Mouse (Mus musculus): ENCODE measurements around the gene Rpl36a-ps1. TPM values are rescaled to one million over a fixed set of nuclear protein-coding genes. Genes with fewer than 3 reads are reported as not detected.

Rpl36a-ps1 gene
- polyA plus RNA-seq, 1 experiment from 2014 or later = 0.78 TPM

DNA sequence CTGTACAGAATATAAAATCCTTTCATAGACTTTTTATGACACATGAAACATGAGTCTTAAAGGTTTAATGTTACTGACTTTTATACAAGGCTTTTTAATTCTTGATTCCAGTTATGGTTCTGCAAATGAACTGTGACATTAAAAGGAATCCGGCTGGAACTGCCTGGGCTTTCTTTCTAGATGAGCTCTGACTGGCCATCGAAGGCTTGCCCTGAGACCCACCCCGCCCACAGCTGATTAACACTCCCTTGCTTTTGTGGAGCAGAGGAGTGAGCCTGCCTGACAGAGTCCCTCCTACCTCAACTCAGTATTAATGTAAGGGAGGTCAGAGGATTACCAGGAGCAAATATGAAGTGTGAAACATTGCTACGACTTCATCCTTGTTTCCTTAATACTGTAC is 22.2 kb downstream of the Rpl36a-ps1 start:
- Histone ChIP-seq H3K4me1 (replicated peaks; ENCODE audit: control insufficient read depth, insufficient read depth, low read length) (0 out of 2 replicates have a peak, but pooled peaks cover 2% of the 10 kb centered on the region), H3K36me3 (replicated peaks; ENCODE audit: control insufficient read depth, insufficient read depth) (no peaks in the 10 kb centered on the region), H3K4me2 (replicated peaks) (no peak overlapping the region), H3K9me3 (ENCODE audit: control insufficient read depth, low read length) (no peaks in the 10 kb centered on the region), H3K27me3 (ENCODE audit: control insufficient read depth, insufficient read depth, low read length) (no peaks in the 10 kb centered on the region), H3K9ac (no peak overlapping the region), H3K4me3 (replicated peaks; ENCODE audit: low read length) (no peak overlapping the region), H3K27ac (no peak overlapping the region)
- ATAC-seq (ENCODE audit: low FRiP score) = no peak
- WGBS = 31% methylated on average over 4 of the region's 4 CpGs
- DNase-seq (ENCODE audit: low spot score) = no peak

DNA sequence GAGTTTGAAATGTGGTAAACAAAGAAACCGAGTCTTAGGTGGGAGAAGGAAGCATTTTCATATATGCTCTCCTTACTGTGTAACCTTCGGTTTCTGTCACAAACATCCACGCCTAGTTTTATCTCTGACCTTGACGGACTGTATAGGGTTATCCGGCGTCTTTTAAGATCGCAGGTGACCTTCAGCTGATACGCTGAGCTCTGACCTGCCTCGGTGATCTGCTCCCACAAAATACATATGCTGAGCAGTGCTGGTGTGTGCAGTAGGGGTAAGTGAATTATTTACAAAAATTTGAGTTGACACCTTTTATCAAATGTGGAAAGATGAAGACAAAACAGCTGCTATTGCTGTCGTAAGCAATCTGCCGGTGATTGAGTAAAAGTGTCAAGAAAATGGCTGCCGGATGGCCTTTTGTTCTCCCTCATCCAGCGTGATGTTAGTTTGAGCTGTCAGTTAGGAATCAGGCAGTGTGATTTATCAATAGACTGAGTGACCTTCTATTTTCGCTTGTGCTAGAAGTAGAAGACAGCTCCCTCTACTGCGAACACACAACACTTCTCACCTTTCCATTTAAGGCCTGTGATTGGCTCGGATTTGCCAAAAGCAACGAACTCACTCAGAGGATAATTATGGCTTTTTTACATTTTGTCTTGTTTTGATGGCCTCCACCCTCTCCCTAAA is 35.0 kb downstream of the Rpl36a-ps1 start:
- no peaks in the 10 kb centered on the region for H3K9me3 ChIP-seq (ENCODE audit: control insufficient read depth, low read length)
- WGBS = 64% methylated on average over 17 of the region's 17 CpGs
- no peak overlapping the region for H3K4me2 ChIP-seq (replicated peaks)
- 0 out of 2 replicates have a peak overlapping the region, but pooled peaks have one; percentile 47 for H3K27ac ChIP-seq
- ATAC-seq (ENCODE audit: low FRiP score) (0 out of 2 replicates have a peak, but pooled peaks have one; percentile 14), DNase-seq (ENCODE audit: low spot score) (peak; percentile 41)
- no peaks in the 10 kb centered on the region for H3K27me3 ChIP-seq (ENCODE audit: control insufficient read depth, insufficient read depth, low read length)
- H3K9ac ChIP-seq = no peak overlapping the region
- 0 out of 2 replicates have a peak, but pooled peaks cover 5% of the 10 kb centered on the region for H3K4me1 ChIP-seq (replicated peaks; ENCODE audit: control insufficient read depth, insufficient read depth, low read length)
- H3K36me3 ChIP-seq (replicated peaks; ENCODE audit: control insufficient read depth, insufficient read depth) = no peaks in the 10 kb centered on the region
- H3K4me3 ChIP-seq (replicated peaks; ENCODE audit: low read length) = no peak overlapping the region

GRCm38 (mm10) chr14:98956788-98957187 is 37.3 kb downstream of the Rpl36a-ps1 start:
- ATAC-seq (ENCODE audit: low FRiP score) (no peak), DNase-seq (ENCODE audit: low spot score) (no peak)
- Histone ChIP-seq H3K27me3 (ENCODE audit: control insufficient read depth, insufficient read depth, low read length) (no peaks in the 10 kb centered on the region), H3K9me3 (ENCODE audit: control insufficient read depth, low read length) (no peaks in the 10 kb centered on the region), H3K4me2 (replicated peaks) (no peak overlapping the region), H3K9ac (no peak overlapping the region), H3K36me3 (replicated peaks; ENCODE audit: control insufficient read depth, insufficient read depth) (no peaks in the 10 kb centered on the region), H3K4me1 (replicated peaks; ENCODE audit: control insufficient read depth, insufficient read depth, low read length) (0 out of 2 replicates have a peak, but pooled peaks cover 5% of the 10 kb centered on the region), H3K4me3 (replicated peaks; ENCODE audit: low read length) (no peak overlapping the region), H3K27ac (no peak overlapping the region)
- WGBS = 93% methylated on average over 9 of the region's 9 CpGs

GRCm38 (mm10) chr14:98952441-98952840 is 41.7 kb downstream of the Rpl36a-ps1 start:
- no peak for ATAC-seq (ENCODE audit: low FRiP score)
- no peak overlapping the region for H3K27ac ChIP-seq
- H3K4me3 ChIP-seq (replicated peaks; ENCODE audit: low read length) = no peak overlapping the region
- no peaks in the 10 kb centered on the region for H3K36me3 ChIP-seq (replicated peaks; ENCODE audit: control insufficient read depth, insufficient read depth)
- H3K9me3 ChIP-seq (ENCODE audit: control insufficient read depth, low read length) = no peaks in the 10 kb centered on the region
- no peaks in the 10 kb centered on the region for H3K4me1 ChIP-seq (replicated peaks; ENCODE audit: control insufficient read depth, insufficient read depth, low read length)
- WGBS = 90% methylated on average over 7 of the region's 7 CpGs
- no peak overlapping the region for H3K9ac ChIP-seq
- no peak overlapping the region for H3K4me2 ChIP-seq (replicated peaks)
- no peak for DNase-seq (ENCODE audit: low spot score)
- H3K27me3 ChIP-seq (ENCODE audit: control insufficient read depth, insufficient read depth, low read length) = no peaks in the 10 kb centered on the region

- H3K36me3 ChIP-seq (replicated peaks; ENCODE audit: control insufficient read depth, insufficient read depth) = no peaks in the 10 kb centered on the region
These were observed 42.4 kb downstream of the Rpl36a-ps1 start for GRCm38 (mm10) chr14:98951626-98952290.

More at GRCm38 (mm10) chr14:98951626-98952290, 42.4 kb downstream of the Rpl36a-ps1 start:
- Histone ChIP-seq H3K9ac (no peak overlapping the region), H3K4me3 (replicated peaks; ENCODE audit: low read length) (no peak overlapping the region), H3K9me3 (ENCODE audit: control insufficient read depth, low read length) (no peaks in the 10 kb centered on the region), H3K27me3 (ENCODE audit: control insufficient read depth, insufficient read depth, low read length) (no peaks in the 10 kb centered on the region), H3K27ac (no peak overlapping the region), H3K4me1 (replicated peaks; ENCODE audit: control insufficient read depth, insufficient read depth, low read length) (no peaks in the 10 kb centered on the region), H3K4me2 (replicated peaks) (no peak overlapping the region)
- no peak for ATAC-seq (ENCODE audit: low FRiP score)
- 49% methylated on average over 4 of the region's 4 CpGs for WGBS
- DNase-seq (ENCODE audit: low spot score) = peak; percentile 40

Other genes with a start within 250 kb of the Rpl36a-ps1 start
- 78.2 and 96.6 TPM in 2 replicates for gene Mzt1, start 51.8 kb upstream of the Rpl36a-ps1 start, polyA plus RNA-seq (2014; fragmentation: Nextera tagmentation; extraction: Ambion mirVana)
- 11.2 and 13.6 TPM in 2 replicates for gene Bora, start 51.9 kb upstream of the Rpl36a-ps1 start, polyA plus RNA-seq (2014; fragmentation: Nextera tagmentation; extraction: Ambion mirVana)
- gene Pibf1, start 105.1 kb upstream of the Rpl36a-ps1 start, polyA plus RNA-seq (2014; fragmentation: Nextera tagmentation; extraction: Ambion mirVana) = 18.5 and 19.3 TPM in 2 replicates
- gene Dis3, start 105.5 kb upstream of the Rpl36a-ps1 start, polyA plus RNA-seq (2014; fragmentation: Nextera tagmentation; extraction: Ambion mirVana) = 28.8 and 30.9 TPM in 2 replicates

Data from hindbrain, embryonic 14.5 days (tissue).